Mouse (Mus musculus): Measurements from ENCODE around the gene Ptbp1. TPM values are rescaled to one million over a fixed set of nuclear protein-coding genes. Genes with fewer than 3 reads are reported as not detected.
"Not testable (repeated sequence)": the region's sequence is repeated elsewhere in the genome, so short reads cannot be mapped to it uniquely, and the experiment has no call there.

The Ptbp1 gene
- polyA plus RNA-seq, 1 experiment from 2014 or later = 325 TPM

- H3K4me2 ChIP-seq (replicated peaks); H3K27me3 ChIP-seq: not testable (repeated sequence)
- WGBS = 66% methylated on average over 3 of the region's 3 CpGs
These were observed 30.7 kb downstream of the Ptbp1 start for GRCm38 (mm10) chr10:79884938-79885337.

GRCm38 (mm10) chr10:79886054-79886453 is 31.8 kb downstream of the Ptbp1 start, which contains the start of gene Elane:
Elane (plus strand) TSS chr10:79886247.
- no peak within 1 kb of the TSS for H3K4me2 ChIP-seq (replicated peaks)
- no peaks in the 10 kb centered on the region for H3K36me3 ChIP-seq
- no peak within 1 kb of the TSS for H3K9ac ChIP-seq
- H3K27me3 ChIP-seq = peaks cover 7% of the 10 kb centered on the region; the same call in 1 of the 2 replicates
- WGBS = 78% methylated on average over 6 of the region's 6 CpGs
- no peak for ATAC-seq (ENCODE audit: insufficient number of reproducible peaks, low FRiP score, low TSS enrichment, low read depth)
- no peak within 1 kb of the TSS for H3K27ac ChIP-seq (replicated peaks)
- H3K9me3 ChIP-seq (replicated peaks) = no peaks in the 10 kb centered on the region
- H3K4me1 ChIP-seq = peaks cover 27% of the 10 kb centered on the region
- no peak within 1 kb of the TSS for H3K4me3 ChIP-seq (replicated peaks)

More at GRCm38 (mm10) chr10:79884938-79885337, 30.7 kb downstream of the Ptbp1 start:
- H3K4me3 ChIP-seq (replicated peaks); H3K27ac ChIP-seq (replicated peaks); H3K9ac ChIP-seq; H3K36me3 ChIP-seq; ATAC-seq (ENCODE audit: insufficient number of reproducible peaks, low FRiP score, low TSS enrichment, low read depth); H3K9me3 ChIP-seq (replicated peaks): not testable (repeated sequence)
- peaks cover 34% of the 10 kb centered on the region for H3K4me1 ChIP-seq

GRCm38 (mm10) chr10:79886611-79887010 is 32.4 kb downstream of the Ptbp1 start:
- WGBS = 80% methylated on average over 8 of the region's 8 CpGs
- Histone ChIP-seq H3K4me3 (replicated peaks) (no peak overlapping the region), H3K9me3 (replicated peaks) (no peaks in the 10 kb centered on the region), H3K4me1 (peaks cover 25% of the 10 kb centered on the region), H3K27me3 (peaks cover 7% of the 10 kb centered on the region; the same call in 1 of the 2 replicates), H3K27ac (replicated peaks) (no peak overlapping the region), H3K9ac (no peak overlapping the region), H3K36me3 (no peaks in the 10 kb centered on the region), H3K4me2 (replicated peaks) (no peak overlapping the region)
- no peak for ATAC-seq (ENCODE audit: insufficient number of reproducible peaks, low FRiP score, low TSS enrichment, low read depth)

- 75% methylated on average over 2 of the region's 2 CpGs for WGBS
- Histone ChIP-seq H3K9me3 (replicated peaks) (no peaks in the 10 kb centered on the region), H3K36me3 (peaks cover 2% of the 10 kb centered on the region; the same call in 1 of the 2 replicates), H3K4me2 (replicated peaks) (no peak overlapping the region), H3K4me3 (replicated peaks) (no peak overlapping the region), H3K4me1 (0 out of 2 replicates have a peak, but pooled peaks cover 4% of the 10 kb centered on the region), H3K27me3 (no peaks in the 10 kb centered on the region), H3K9ac (no peak overlapping the region), H3K27ac (replicated peaks) (no peak overlapping the region)
- no peak for ATAC-seq (ENCODE audit: insufficient number of reproducible peaks, low FRiP score, low TSS enrichment, low read depth)
These were observed 35.2 kb downstream of the Ptbp1 start for GRCm38 (mm10) chr10:79889386-79889785.

- H3K27ac ChIP-seq (replicated peaks) = no peak within 1 kb of the TSS
- no peak within 1 kb of the TSS for H3K4me2 ChIP-seq (replicated peaks)
- ATAC-seq (ENCODE audit: insufficient number of reproducible peaks, low FRiP score, low TSS enrichment, low read depth) = no peak
- WGBS = 36% methylated on average over 5 of the region's 5 CpGs
- H3K4me1 ChIP-seq = 0 out of 2 replicates have a peak, but pooled peaks cover 4% of the 10 kb centered on the region
- no peak within 1 kb of the TSS for H3K4me3 ChIP-seq (replicated peaks)
- H3K9me3 ChIP-seq (replicated peaks) = no peaks in the 10 kb centered on the region
- no peaks in the 10 kb centered on the region for H3K27me3 ChIP-seq
- H3K36me3 ChIP-seq = peaks cover 12% of the 10 kb centered on the region
- H3K9ac ChIP-seq = no peak within 1 kb of the TSS
These were observed 36.4 kb downstream of the Ptbp1 start, which contains the start of gene Cfd for GRCm38 (mm10) chr10:79890670-79891069. Cfd (plus strand) TSS chr10:79890853.

- 40% methylated on average over 22 of the region's 22 CpGs for WGBS
- H3K27me3 ChIP-seq; H3K4me3 ChIP-seq (replicated peaks); H3K4me2 ChIP-seq (replicated peaks); ATAC-seq (ENCODE audit: insufficient number of reproducible peaks, low FRiP score, low TSS enrichment, low read depth); H3K9ac ChIP-seq; H3K27ac ChIP-seq (replicated peaks); H3K9me3 ChIP-seq (replicated peaks); H3K4me1 ChIP-seq: not testable (repeated sequence)
- H3K36me3 ChIP-seq = peaks cover 32% of the 10 kb centered on the region
These were observed 38.4 kb downstream of the Ptbp1 start for GRCm38 (mm10) chr10:79892451-79893118.

GRCm38 (mm10) chr10:79896306-79896705 is 42.1 kb downstream of the Ptbp1 start:
- 88% methylated on average over 16 of the region's 16 CpGs for WGBS
- Histone ChIP-seq H3K4me2 (replicated peaks) (no peak overlapping the region), H3K9me3 (replicated peaks) (no peaks in the 10 kb centered on the region), H3K9ac (no peak overlapping the region), H3K27me3 (no peaks in the 10 kb centered on the region), H3K4me3 (replicated peaks) (no peak overlapping the region), H3K27ac (replicated peaks) (no peak overlapping the region), H3K36me3 (peaks cover 63% of the 10 kb centered on the region), H3K4me1 (0 out of 2 replicates have a peak, but pooled peaks cover 4% of the 10 kb centered on the region)
- ATAC-seq (ENCODE audit: insufficient number of reproducible peaks, low FRiP score, low TSS enrichment, low read depth) = no peak

- H3K4me2 ChIP-seq (replicated peaks) = no peak overlapping the region
- H3K4me1 ChIP-seq = 0 out of 2 replicates have a peak, but pooled peaks cover 4% of the 10 kb centered on the region
- H3K27ac ChIP-seq (replicated peaks) = no peak overlapping the region
- H3K9ac ChIP-seq = no peak overlapping the region
- no peaks in the 10 kb centered on the region for H3K9me3 ChIP-seq (replicated peaks)
- 83% methylated on average over 13 of the region's 13 CpGs for WGBS
- no peak for ATAC-seq (ENCODE audit: insufficient number of reproducible peaks, low FRiP score, low TSS enrichment, low read depth)
- H3K4me3 ChIP-seq (replicated peaks) = no peak overlapping the region
- no peaks in the 10 kb centered on the region for H3K27me3 ChIP-seq
- H3K36me3 ChIP-seq = peaks cover 63% of the 10 kb centered on the region
These were observed 42.6 kb downstream of the Ptbp1 start for GRCm38 (mm10) chr10:79896814-79897213.

- H3K9ac ChIP-seq = no peak overlapping the region
- H3K4me3 ChIP-seq (replicated peaks) = no peak overlapping the region
- no peak overlapping the region for H3K4me2 ChIP-seq (replicated peaks)
- no peak for ATAC-seq (ENCODE audit: insufficient number of reproducible peaks, low FRiP score, low TSS enrichment, low read depth)
- no peaks in the 10 kb centered on the region for H3K9me3 ChIP-seq (replicated peaks)
- no peak overlapping the region for H3K27ac ChIP-seq (replicated peaks)
- peaks cover 67% of the 10 kb centered on the region for H3K36me3 ChIP-seq
- WGBS = 52% methylated on average over 20 of the region's 20 CpGs
- no peaks in the 10 kb centered on the region for H3K27me3 ChIP-seq
- H3K4me1 ChIP-seq = 0 out of 2 replicates have a peak, but pooled peaks cover 4% of the 10 kb centered on the region
These were observed 43.4 kb downstream of the Ptbp1 start for GRCm38 (mm10) chr10:79897316-79898245.

- Histone ChIP-seq H3K4me2 (replicated peaks) (no peak overlapping the region), H3K27me3 (no peaks in the 10 kb centered on the region), H3K27ac (replicated peaks) (no peak overlapping the region), H3K9ac (no peak overlapping the region), H3K9me3 (replicated peaks) (no peaks in the 10 kb centered on the region), H3K36me3 (peaks cover 79% of the 10 kb centered on the region), H3K4me1 (no peaks in the 10 kb centered on the region), H3K4me3 (replicated peaks) (no peak overlapping the region)
- ATAC-seq (ENCODE audit: insufficient number of reproducible peaks, low FRiP score, low TSS enrichment, low read depth) = no peak
- 49% methylated on average over 2 of the region's 2 CpGs for WGBS
These were observed 46.8 kb downstream of the Ptbp1 start for GRCm38 (mm10) chr10:79900951-79901410.

GRCm38 (mm10) chr10:79906712-79907111 is 52.5 kb downstream of the Ptbp1 start:
- WGBS = 90% methylated on average over 9 of the region's 9 CpGs
- no peak for ATAC-seq (ENCODE audit: insufficient number of reproducible peaks, low FRiP score, low TSS enrichment, low read depth)

More at GRCm38 (mm10) chr10:79906712-79907111, 52.5 kb downstream of the Ptbp1 start:
- Histone ChIP-seq H3K4me2 (replicated peaks) (no peak overlapping the region), H3K36me3 (peaks cover 55% of the 10 kb centered on the region), H3K4me3 (replicated peaks) (no peak overlapping the region), H3K9me3 (replicated peaks) (no peaks in the 10 kb centered on the region), H3K9ac (no peak overlapping the region), H3K27me3 (no peaks in the 10 kb centered on the region), H3K27ac (replicated peaks) (no peak overlapping the region), H3K4me1 (peaks cover 17% of the 10 kb centered on the region)
